Mouse (Mus musculus) liver, embryonic 11.5 days (tissue): ENCODE data around the gene Jund. TPM values are rescaled to one million over a fixed set of nuclear protein-coding genes. Genes with fewer than 3 reads are reported as not detected.

Experiments
- ATAC-seq: fragments of 200-750 bp; cut with Nextera tagmentation; replicated peaks from 2 replicates; pipeline ENCODE4 v1.8.0; 2017; ENCODE audit warnings: moderate number of reproducible peaks, mild to moderate bottlenecking, moderate TSS enrichment, moderate library complexity; ENCODE audit not compliant: low FRiP score
- DNase-seq: peaks from one replicate; pipeline ENCODE4 v3.0.0-alpha.2; 2017; ENCODE audit warnings: low spot score
- H3K27ac ChIP-seq: fragments of 300-500 bp; sonication (generic); 2 replicates; pipeline ENCODE4 v1.5.1; 2014; ENCODE audit warnings: mild to moderate bottlenecking, low read depth, low read length, control low read depth
- H3K27me3 ChIP-seq: fragments of 300-500 bp; sonication (generic); replicated peaks from 2 replicates; pipeline ENCODE4 v1.6.1; 2014; ENCODE audit warnings: low read length, mixed read lengths; ENCODE audit not compliant: control insufficient read depth, insufficient read depth
- H3K36me3 ChIP-seq: fragments of 300-500 bp; sonication (generic); 2 replicates; pipeline ENCODE4 v1.6.1; 2014; ENCODE audit warnings: mild to moderate bottlenecking, low read length, moderate library complexity, mixed read lengths; ENCODE audit not compliant: control insufficient read depth, insufficient read depth
- H3K4me1 ChIP-seq: fragments of 300-500 bp; sonication (generic); replicated peaks from 2 replicates; pipeline ENCODE4 v1.6.1; 2014; ENCODE audit warnings: low read length, mixed read lengths; ENCODE audit not compliant: control insufficient read depth, insufficient read depth
- H3K4me2 ChIP-seq: fragments of 300-500 bp; sonication (generic); 2 replicates; pipeline ENCODE4 v1.6.1; 2014; ENCODE audit warnings: mild to moderate bottlenecking, control low read depth, moderate library complexity
- H3K4me3 ChIP-seq: fragments of 300-500 bp; sonication (generic); 2 replicates; pipeline ENCODE4 v1.5.1; 2014; ENCODE audit warnings: low read depth, low read length, control low read depth
- H3K9ac ChIP-seq: fragments of 300-500 bp; sonication (generic); 2 replicates; pipeline ENCODE4 v1.6.1; 2014; ENCODE audit warnings: low read depth, low read length, control low read depth
- H3K9me3 ChIP-seq: fragments of 300-500 bp; sonication (generic); 2 replicates; pipeline ENCODE4 v1.6.1; 2016; ENCODE audit warnings: low read length, inconsistent platforms, mixed read lengths; ENCODE audit not compliant: control insufficient read depth
- WGBS: fragments of 180-500 bp; shearing (Covaris S2); extraction: QIAGEN DNeasy Blood & Tissue Kit; methylation state at CpG from one replicate; pipeline ENCODE4 v1.1.7; 2014; 5-methylcytosine and 5-hydroxymethylcytosine counted together
- polyA plus RNA-seq: library from polyadenylated mRNA; unstranded; fragments of >200 nt; fragmentation: Nextera tagmentation; extraction: Ambion mirVana; gene quantifications from 2 replicates; pipeline ENCODE4 v1.2.1, GENCODE M21; 2014

The Jund gene
- polyA plus RNA-seq, 1 experiment from 2014 or later, result 47.2 TPM

- Histone ChIP-seq H3K4me3 (no peak overlapping the region), H3K4me1 (peaks cover 12% of the 10 kb centered on the region), H3K4me2 (no peak overlapping the region), H3K27ac (no peak overlapping the region), H3K9me3 (no peaks in the 10 kb centered on the region), H3K36me3 (no peaks in the 10 kb centered on the region), H3K27me3 (peaks cover 91% of the 10 kb centered on the region), H3K9ac (no peak overlapping the region)
- ATAC-seq, result no peak
- 40% methylated on average over 19 of the region's 19 CpGs for WGBS
- DNase-seq, result no peak
Observed at GRCm38 (mm10) chr8:70745691-70746220, 47.0 kb downstream of the Jund start.

GRCm38 (mm10) chr8:70746676-70747075 is 47.9 kb downstream of the Jund start:
- Histone ChIP-seq H3K4me3 (no peak overlapping the region), H3K9me3 (no peaks in the 10 kb centered on the region), H3K4me1 (peaks cover 12% of the 10 kb centered on the region), H3K4me2 (no peak overlapping the region), H3K27ac (no peak overlapping the region), H3K27me3 (peaks cover 84% of the 10 kb centered on the region), H3K36me3 (no peaks in the 10 kb centered on the region), H3K9ac (no peak overlapping the region)
- no peak for DNase-seq
- 59% methylated on average over 9 of the region's 9 CpGs for WGBS
- ATAC-seq, result no peak

GRCm38 (mm10) chr8:70747211-70747890 is 48.6 kb downstream of the Jund start:
- H3K4me2 ChIP-seq, result no peak overlapping the region
- no peaks in the 10 kb centered on the region for H3K9me3 ChIP-seq
- peaks cover 10% of the 10 kb centered on the region; the same call in 1 of the 2 replicates for H3K4me1 ChIP-seq
- H3K4me3 ChIP-seq, result no peak overlapping the region
- DNase-seq (no peak), ATAC-seq (no peak)
- no peak overlapping the region for H3K27ac ChIP-seq
- H3K27me3 ChIP-seq, result peaks cover 77% of the 10 kb centered on the region
- WGBS, result 78% methylated on average over 18 of the region's 18 CpGs
- H3K9ac ChIP-seq, result no peak overlapping the region
- no peaks in the 10 kb centered on the region for H3K36me3 ChIP-seq

- DNase-seq (no peak), ATAC-seq (no peak)
- H3K27me3 ChIP-seq, result peaks cover 66% of the 10 kb centered on the region
- H3K9me3 ChIP-seq, result no peaks in the 10 kb centered on the region
- 74% methylated on average over 23 of the region's 23 CpGs for WGBS
- no peak overlapping the region for H3K4me2 ChIP-seq
- H3K27ac ChIP-seq, result no peak overlapping the region
- H3K36me3 ChIP-seq, result no peaks in the 10 kb centered on the region
- no peak overlapping the region for H3K4me3 ChIP-seq
- peaks cover 14% of the 10 kb centered on the region for H3K4me1 ChIP-seq
- no peak overlapping the region for H3K9ac ChIP-seq
Observed at GRCm38 (mm10) chr8:70748246-70749096, 49.7 kb downstream of the Jund start.

- peaks cover 59% of the 10 kb centered on the region for H3K27me3 ChIP-seq
- H3K36me3 ChIP-seq, result no peaks in the 10 kb centered on the region
- DNase-seq (no peak), ATAC-seq (no peak)
- no peak overlapping the region for H3K4me3 ChIP-seq
- no peak overlapping the region for H3K27ac ChIP-seq
- no peak overlapping the region for H3K9ac ChIP-seq
- H3K4me1 ChIP-seq, result peaks cover 14% of the 10 kb centered on the region
- no peak overlapping the region for H3K4me2 ChIP-seq
- WGBS, result 73% methylated on average over 19 of the region's 19 CpGs
- no peaks in the 10 kb centered on the region for H3K9me3 ChIP-seq
Observed at GRCm38 (mm10) chr8:70749097-70749674, 50.4 kb downstream of the Jund start.

Other genes starting within 250 kb of the Jund start
- 13.0 and 16.8 TPM in 2 replicates for gene Klhl26, start 222.0 kb upstream of the Jund start, polyA plus RNA-seq
- gene Tmem59l, start 211.6 kb upstream of the Jund start, polyA plus RNA-seq, result 0.87 and 1.1 TPM in 2 replicates
- gene Crlf1, start 205.8 kb upstream of the Jund start, polyA plus RNA-seq, result 3.8 and 5.4 TPM in 2 replicates
- gene Rex1bd, start 192.2 kb upstream of the Jund start, polyA plus RNA-seq, result 113 and 120 TPM in 2 replicates
- gene Uba52, start 188.1 kb upstream of the Jund start, polyA plus RNA-seq, result 1,024 and 1,077 TPM in 2 replicates
- gene Fkbp8, start 171.2 kb upstream of the Jund start, polyA plus RNA-seq, result 261 and 285 TPM in 2 replicates
- gene Kxd1, start 171.0 kb upstream of the Jund start, polyA plus RNA-seq, result 68.8 and 75.2 TPM in 2 replicates
- gene Ell, start 159.5 kb upstream of the Jund start, polyA plus RNA-seq, result 20.3 and 20.7 TPM in 2 replicates
- 177 and 188 TPM in 2 replicates for gene Isyna1, start 104.6 kb upstream of the Jund start, polyA plus RNA-seq
- gene Ssbp4, start 90.1 kb upstream of the Jund start, polyA plus RNA-seq, result 144 and 173 TPM in 2 replicates
- gene Lrrc25, start 82.8 kb upstream of the Jund start, polyA plus RNA-seq, result 4.5 and 5.3 TPM in 2 replicates
- 4.2 and 4.9 TPM in 2 replicates for gene Gdf15, start 66.5 kb upstream of the Jund start, polyA plus RNA-seq
- 33.7 and 34.6 TPM in 2 replicates for gene Pgpep1, start 38.6 kb upstream of the Jund start, polyA plus RNA-seq
- 342 and 357 TPM in 2 replicates for gene Lsm4, start 25.7 kb upstream of the Jund start, polyA plus RNA-seq
- gene Iqcn, start 4.5 kb downstream of the Jund start, polyA plus RNA-seq, result not detected in 2 replicates
- gene Gm3336, start 19.6 kb downstream of the Jund start, polyA plus RNA-seq, result 0.15 TPM in 1 of 2 replicates, not detected in the other
- 0.83 and 1.3 TPM in 2 replicates for gene Pde4c, start 24.8 kb downstream of the Jund start, polyA plus RNA-seq
- 6.3 and 6.9 TPM in 2 replicates for gene Rab3a, start 55.7 kb downstream of the Jund start, polyA plus RNA-seq
- gene Mpv17l2, start 62.0 kb downstream of the Jund start, polyA plus RNA-seq, result 67.7 and 76.4 TPM in 2 replicates
- 41.5 and 44.6 TPM in 2 replicates for gene Pik3r2, start 77.8 kb downstream of the Jund start, polyA plus RNA-seq
- gene Mast3, start 106.1 kb downstream of the Jund start, polyA plus RNA-seq, result 18.2 and 19.3 TPM in 2 replicates
- 0.10 and 0.25 TPM in 2 replicates for gene Il12rb1, start 109.5 kb downstream of the Jund start, polyA plus RNA-seq
- 13.4 and 14.5 TPM in 2 replicates for gene Arrdc2, start 140.8 kb downstream of the Jund start, polyA plus RNA-seq
- gene Kcnn1, start 164.3 kb downstream of the Jund start, polyA plus RNA-seq, result 0.47 and 0.73 TPM in 2 replicates
- 110 and 112 TPM in 2 replicates for gene Ccdc124, start 175.0 kb downstream of the Jund start, polyA plus RNA-seq
- 0.18 and 0.34 TPM in 2 replicates for gene Slc5a5, start 193.8 kb downstream of the Jund start, polyA plus RNA-seq
- gene Rpl18a, start 198.5 kb downstream of the Jund start, polyA plus RNA-seq, result 3,876 and 4,144 TPM in 2 replicates
- gene Map1s, start 207.0 kb downstream of the Jund start, polyA plus RNA-seq, result 48.7 and 49.0 TPM in 2 replicates